Mouse (Mus musculus) activated CD4-positive, CD25-positive, alpha-beta regulatory T cell, adult 4 months (primary cell): Measurements from ENCODE around the gene Gprc6a. TPM values are rescaled to one million over a fixed set of nuclear protein-coding genes. Genes with fewer than 3 reads are reported as not detected.

Experiments used
- ATAC-seq: one replicate; pipeline ENCODE4 v1.8.0; 2017
- polyA plus RNA-seq, 2 experiments: library from polyadenylated mRNA; unstranded; fragments of 100-300 nt; shearing (Covaris generic); gene quantifications; one replicate each; pipeline ENCODE4 v1.2.1; 2017

Gprc6a gene
- not detected for polyA plus RNA-seq

DNA sequence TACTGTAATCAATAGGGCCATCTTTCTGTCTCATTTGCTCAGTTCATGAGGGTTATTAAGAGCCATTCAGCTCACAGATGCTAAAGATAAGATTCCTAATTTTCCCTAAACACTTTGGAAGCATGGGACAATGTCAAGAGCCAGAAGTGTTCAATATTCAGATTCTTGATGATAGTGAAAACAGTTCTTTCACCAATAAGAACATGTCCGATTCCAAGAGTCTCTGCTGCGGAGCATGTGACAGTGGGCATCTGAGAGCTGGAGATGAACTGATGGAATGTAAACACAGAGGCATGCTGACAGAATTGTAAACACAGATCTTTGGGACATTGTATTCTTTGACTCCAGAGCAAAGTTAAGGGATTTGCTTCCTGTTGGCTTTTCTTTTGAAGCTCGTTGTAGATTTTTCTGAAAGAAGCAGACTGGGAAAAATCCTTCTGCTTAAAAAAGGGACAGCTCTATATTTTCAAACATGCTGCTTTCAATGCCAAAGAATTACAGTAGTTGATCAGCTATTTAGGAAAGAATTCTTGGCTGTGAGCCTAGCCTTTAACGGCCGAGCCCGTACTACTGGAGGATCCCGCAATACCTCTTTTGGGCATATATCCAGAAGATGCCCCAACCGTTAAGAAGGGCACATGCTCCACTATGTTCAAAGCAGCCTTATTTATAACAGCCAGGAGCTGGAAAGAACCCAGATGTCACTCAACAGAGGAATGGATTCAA, at the start of gene Gprc6a:
Gene Gprc6a, minus strand, starts transcription at position 51 of the 726 bp plus-strand sequence.
- no peak for ATAC-seq

DNA sequence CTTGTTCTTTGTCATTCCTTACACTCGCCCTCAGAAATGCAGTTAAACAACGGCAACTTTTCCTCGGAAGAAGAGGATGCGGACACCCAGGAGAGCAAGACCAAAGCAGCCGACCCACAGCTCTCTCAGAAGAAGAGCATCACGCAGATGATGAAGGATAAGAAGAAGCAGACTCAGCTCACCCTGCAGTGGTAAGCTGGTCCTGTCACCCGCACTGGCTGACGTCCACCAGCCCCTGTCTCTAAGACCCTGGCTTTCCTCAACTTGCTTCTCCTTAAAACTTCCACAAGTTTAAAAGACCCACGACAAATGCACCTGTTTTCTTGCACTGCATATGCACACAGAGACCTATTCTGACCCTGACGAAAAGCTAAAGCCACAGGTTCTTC, 47.0 kb upstream of the Gprc6a start:
- ATAC-seq = no peak

DNA sequence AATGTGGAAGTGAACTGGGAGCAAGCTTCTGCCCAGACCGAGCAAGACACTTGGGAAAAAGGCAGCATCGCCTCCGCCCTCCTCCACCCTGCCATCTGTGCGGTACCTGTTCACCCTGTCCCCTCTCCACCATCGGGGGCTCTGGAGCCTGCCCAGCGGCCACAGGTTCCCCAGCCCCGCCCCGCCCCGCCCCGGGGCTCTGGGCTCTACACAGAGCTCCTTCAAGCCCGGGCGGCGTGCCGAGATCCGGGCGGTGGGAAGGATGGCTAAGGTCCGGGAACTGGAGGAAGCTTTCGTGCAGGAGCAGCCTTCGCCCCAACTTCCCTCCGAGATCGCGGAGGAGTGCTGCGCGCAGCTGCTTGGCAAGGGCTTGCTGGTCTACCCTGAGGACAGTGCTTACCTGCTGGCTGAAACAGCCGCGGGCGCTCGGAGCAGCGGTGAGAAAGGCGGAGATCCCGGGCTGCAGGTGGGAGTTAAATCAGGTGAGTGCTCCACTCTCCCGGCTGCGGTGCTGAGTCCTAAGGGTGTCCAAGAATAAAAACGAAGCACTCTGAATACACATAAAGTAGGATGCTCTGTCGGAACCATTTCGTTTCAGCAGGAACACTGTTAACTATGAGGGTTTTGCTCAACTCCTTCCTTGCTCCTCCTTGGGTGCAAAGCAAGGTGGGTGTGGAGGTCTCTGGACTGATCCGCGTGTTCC, 46.4 kb upstream of the Gprc6a start, which contains the start of gene Rfx6:
Gene Rfx6, plus strand, starts transcription at position 209 of the 703 bp plus-strand sequence.
- no peak for ATAC-seq

DNA sequence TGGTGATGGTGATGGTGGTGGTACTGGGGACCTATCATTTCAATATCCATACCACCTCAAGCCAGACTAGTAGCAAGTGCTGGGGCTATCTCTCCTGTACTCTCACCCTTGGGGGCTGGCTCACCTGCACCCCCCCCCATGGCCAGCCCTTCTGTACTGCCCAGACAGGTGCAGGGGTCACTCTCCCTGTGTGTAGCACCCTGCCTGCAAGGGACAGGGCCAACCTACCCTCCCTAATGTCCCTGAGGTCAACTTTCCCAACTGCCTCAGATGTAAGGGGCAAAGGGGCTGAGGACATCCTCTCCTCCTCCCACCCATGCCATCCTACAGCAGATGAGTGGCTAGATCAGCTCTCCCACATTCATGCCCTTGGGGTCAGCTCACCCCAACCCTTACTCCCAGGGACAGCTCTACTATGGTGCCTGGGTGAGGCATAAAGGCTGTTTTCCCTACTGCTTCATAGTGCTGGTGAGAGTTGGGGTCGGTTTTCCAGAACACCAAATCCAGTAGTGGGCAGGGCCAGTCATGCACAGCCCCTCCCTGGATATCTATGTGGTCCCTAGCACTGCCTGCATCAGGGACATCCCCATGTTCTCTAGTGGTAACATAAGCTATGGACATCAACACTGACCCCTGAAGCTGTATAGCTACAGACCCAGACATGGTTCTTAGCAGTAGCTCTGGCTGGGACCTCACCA, 41.0 kb upstream of the Gprc6a start:
- no peak for ATAC-seq

DNA sequence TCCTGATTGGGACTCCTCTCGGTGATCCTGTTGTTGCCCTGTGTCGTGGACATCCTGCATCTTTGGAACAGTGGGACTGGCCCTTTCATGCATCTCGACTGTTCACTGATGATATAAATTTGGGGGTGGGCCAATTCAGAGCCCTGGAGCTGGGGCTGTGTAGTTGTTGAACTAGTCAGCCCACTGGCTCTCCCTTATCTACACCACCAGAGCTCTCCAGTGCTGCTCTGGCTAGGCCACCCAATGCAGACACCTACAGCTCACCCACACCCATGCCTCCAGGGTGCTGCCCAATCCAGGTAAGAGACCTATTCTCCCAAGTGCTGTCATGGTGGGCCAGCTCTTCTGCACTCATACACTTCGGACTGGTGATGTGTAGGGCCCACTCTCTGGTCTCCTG, 40.3 kb upstream of the Gprc6a start:
- no peak for ATAC-seq

DNA sequence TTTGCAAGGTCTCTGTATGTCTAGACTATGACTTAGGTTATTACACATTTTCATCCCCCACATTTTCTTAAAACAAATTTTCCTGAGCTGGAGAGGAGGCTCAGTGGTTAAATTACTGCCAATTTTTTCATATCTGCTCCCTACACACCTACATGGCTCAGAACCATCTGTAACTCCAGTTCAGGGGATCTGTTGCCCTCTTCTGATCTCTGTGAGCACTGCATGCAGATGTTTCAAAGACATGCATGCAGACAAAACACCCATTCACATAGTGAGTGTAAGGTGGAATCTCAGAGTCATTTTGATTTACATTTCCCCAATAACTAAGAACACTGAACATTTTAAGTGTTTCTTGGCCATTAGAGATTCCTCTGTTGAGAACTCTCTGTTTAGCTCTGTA, 38.1 kb upstream of the Gprc6a start:
- no peak for ATAC-seq

DNA sequence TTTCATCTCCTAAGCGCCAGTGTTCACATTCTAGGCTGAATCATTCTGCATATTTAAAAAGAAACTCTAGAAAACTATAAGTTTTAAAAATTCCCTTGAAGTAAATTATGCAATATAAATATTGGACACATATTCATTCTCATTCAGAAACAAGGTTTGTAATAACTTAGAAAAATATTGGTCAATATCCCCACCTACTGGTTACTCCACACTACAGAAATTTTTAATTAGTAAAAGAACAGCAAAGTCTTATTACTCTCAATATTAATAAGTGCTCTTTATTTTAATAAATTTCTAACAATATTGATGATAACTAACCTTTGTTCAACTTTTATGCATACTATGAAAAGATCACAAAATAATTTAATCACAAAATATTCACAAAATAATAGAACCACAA, 26.1 kb upstream of the Gprc6a start:
- no peak for ATAC-seq

DNA sequence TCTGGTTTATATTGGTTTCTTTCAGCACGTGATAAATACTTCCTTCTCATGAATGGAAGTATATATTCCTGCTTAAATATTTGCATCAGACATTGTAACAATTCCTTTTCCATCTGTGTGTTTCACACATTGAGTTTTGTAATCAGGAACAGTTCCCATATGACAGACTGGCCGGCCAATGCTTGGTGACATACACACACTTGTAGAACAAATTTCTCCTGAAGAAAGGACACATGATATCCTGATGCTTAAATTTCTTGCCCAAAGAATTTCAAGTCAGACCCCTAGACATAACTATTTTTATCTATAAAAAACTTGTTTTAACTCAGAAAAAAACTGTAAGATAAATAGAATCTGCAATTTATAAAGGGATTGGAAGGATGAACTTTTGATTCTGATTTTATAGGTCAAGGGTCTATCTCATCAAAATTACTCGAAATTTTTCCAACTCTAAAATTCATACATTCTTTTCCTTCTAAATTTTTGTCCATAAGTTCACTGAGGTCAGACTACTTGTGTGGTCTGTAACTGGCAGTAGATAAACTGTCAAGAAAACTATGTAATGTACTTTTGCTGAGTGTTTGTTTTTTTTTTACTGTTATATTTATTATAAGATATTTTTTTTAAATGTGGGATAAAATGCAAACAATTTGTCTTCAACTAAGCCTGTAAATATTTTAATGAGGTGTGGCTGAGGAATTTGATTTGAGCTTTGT, 18.4 kb upstream of the Gprc6a start:
- no peak for ATAC-seq

DNA sequence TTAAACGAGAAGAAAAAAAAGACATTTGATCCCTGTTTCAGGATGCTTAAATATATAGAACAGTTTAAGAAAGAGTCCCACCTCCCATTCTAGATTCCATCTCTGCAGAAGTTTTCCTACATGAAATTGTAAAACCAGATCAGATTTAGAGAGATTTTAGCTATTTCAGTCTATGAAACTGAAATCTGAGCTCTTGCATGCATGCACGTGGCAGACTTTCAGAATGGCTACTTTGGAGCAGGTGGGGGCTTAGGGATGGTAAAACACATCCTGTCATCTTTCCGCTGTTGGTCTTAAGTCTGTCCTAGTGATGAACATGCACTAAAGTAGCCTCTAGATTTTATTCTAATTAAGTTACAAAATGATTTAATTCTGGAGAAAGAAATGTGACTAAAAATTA, 10.1 kb downstream of the Gprc6a start:
- ATAC-seq = no peak

DNA sequence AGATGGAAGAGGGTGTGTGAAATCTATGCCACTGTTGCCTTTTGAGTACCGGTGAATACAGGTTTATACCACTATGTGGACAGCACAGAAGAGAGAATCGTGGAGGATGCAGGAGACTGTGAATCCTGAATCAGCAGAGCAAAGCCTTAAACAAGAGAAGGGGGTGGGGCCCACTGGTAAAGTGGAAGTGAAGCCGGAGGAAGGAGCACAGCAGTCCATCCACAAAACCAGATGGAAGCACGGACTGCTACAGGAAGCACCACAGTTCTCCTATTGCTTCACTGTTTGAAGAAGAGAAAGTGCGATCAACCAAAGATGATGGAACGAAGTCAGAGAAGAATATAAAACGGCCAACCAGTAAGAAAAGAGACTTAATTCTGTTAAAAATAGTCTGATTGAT, 11.1 kb downstream of the Gprc6a start:
- ATAC-seq = no peak

DNA sequence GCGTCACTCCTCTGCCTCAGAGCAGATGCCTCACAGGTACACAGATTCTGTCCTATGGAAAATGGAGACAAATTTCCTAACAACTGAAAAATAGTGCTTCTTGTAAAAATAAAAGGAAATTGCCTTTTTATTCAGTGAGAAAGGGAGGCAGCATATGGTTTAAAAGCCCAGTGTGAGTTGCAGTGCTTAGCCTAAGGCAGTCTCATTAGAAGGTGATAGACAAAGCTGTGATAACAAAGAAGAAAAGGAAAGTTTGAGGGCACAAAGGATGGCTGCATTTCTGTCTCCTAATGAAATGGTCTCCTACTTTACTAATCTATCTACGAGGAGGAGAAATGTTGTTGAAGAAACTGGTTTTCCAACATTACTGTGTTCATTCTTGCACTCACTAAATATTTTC, 12.7 kb downstream of the Gprc6a start:
- no peak for ATAC-seq

DNA sequence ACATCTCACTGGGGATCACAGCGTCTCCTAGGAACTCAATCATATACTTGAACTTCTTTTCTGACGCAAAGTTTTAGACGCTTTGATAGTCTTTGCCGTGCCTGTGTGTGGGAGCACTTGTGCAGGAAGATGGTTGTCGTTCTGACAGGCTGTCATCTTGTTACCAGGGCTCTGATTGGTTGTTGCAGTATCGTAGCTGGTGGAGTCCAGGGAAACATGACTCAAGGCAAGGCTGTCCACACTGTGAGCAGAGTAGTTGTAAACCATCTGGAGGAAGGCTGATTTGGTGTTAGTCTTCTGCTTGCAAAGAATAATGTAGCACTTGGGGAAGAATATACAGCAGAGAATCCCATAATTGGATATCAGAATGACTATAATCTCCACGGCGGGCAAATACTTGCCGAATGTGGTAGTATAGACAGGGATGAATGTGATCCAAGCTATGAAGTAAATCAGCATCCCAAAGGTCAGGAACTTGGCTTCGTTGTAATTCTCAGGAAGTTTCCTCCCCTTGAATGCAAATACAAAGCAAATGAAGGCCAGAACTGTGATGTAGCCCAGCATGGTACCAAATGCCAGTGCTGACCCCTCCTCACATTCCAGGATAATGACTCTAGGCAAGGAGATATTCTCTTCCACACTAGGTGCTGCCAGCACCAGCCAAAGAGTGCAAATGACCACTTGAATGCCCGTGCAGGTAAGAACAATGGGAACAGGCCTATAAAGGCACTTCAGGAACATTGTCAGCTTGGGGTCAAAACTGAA, 16.3 kb downstream of the Gprc6a start:
- no peak for ATAC-seq

DNA sequence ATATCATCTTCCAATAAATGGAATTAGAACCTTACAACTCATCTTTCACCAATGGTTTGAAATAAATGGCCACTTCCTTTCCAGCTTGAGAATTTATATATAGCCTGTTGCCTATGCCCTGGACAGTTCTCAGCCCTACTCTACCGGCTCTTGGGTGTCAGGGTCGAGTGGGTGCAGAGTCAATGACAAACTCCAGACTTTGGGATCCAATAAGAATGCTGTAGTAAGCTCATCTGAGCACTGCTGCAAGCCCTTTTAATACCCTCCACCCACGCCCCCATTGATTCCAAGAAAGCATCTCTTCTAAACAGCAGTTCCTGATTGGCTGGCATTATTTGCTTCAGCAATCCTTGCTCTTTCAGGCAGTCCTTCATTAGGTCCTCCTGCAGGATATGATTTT, 17.8 kb downstream of the Gprc6a start:
- ATAC-seq = no peak

DNA sequence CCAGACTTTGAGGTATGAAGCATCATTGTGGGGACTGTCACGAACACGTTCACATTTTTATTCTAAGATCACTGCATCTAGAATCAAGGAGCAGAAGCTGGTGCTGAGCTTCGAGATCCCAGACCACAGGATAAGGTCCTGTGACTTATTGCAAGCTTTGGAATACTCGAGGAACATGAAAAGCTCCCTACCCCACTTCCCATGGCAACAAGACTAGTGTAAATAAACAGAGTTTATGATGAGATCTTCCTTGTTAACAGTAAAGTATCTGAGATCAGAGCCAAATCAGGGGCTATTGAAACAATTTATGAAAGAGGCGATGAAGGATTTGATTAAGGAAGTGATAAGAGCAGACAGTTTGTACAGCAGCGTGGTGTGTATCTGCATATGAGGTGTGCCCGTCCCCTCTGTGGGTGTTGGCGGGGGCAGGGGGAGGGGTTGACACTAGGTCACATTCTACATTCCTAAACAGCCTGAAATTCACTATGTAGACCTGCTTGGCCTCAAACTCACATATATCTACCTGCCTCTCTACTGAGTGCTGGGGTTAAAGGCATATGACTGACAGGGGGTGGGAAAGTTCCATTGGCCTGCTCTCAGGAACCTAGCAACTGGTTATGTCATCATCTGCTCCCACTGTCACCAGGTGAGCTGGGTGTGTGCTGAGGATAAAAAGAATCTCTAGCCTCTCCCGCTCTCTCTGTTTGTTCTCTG, 19.1 kb downstream of the Gprc6a start:
- no peak for ATAC-seq

DNA sequence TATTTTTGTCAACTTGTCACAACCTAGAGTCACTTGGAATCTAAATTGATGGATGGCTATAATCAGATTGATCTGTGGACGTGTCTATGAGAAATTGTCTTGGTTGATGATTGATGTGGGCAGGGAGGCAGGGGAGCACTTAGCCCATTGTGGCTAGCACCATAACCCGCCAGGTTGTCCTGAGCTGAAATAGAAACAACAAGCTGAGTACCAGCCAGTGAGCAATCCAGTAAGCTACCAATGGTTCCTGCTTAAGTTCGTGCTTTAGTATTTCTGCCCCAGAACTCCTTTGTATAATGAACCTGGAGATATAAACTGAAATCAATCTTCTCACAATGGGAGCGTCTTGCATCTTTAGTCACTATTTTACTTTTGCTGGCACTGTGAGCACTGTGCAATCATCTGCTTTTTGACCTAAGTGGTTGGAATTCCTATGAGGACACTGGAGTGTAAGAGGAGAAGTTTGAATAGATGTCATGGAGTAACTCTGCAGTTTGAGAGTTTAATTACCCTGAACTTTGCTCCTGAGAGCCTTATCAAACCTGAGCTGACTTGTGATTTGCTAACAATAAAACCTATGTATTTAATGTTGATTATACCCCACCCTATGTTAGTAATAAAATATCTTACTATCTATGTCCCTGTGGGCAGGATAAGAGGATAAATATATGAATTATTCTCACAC, 21.4 kb downstream of the Gprc6a start:
- ATAC-seq = no peak

DNA sequence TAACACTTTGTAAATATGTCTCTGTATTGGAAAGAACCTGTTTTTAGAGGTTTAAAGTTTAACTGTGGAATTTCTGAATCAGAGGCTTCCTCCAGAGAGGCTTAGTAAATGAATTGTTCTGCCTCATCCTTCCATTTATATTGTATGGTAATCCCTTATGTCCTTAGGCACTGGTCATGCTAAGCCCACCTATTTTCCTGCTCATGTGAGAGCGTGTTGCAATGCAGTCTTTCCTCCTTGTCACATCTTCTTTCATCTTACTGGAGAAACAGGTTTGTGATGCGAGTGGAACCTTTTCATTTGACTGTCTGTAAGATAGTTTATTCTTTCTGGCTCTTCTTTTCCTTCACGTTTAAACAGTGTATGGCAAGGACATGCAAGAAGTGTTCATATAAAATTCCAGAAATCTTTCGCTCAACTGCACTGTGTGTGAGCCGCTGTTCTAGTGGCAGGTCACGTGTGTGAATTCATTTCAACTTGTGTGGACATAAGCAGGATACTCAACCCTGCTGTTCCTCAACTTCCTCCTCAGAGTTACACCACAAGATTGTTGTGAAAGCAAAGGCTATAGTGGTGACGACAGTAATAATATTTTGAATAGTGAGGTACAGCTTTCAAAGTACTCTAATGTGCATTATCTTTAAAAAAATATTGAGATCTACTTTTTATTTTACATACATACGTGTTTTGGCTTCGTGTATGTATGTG, 34.2 kb downstream of the Gprc6a start:
- no peak for ATAC-seq

DNA sequence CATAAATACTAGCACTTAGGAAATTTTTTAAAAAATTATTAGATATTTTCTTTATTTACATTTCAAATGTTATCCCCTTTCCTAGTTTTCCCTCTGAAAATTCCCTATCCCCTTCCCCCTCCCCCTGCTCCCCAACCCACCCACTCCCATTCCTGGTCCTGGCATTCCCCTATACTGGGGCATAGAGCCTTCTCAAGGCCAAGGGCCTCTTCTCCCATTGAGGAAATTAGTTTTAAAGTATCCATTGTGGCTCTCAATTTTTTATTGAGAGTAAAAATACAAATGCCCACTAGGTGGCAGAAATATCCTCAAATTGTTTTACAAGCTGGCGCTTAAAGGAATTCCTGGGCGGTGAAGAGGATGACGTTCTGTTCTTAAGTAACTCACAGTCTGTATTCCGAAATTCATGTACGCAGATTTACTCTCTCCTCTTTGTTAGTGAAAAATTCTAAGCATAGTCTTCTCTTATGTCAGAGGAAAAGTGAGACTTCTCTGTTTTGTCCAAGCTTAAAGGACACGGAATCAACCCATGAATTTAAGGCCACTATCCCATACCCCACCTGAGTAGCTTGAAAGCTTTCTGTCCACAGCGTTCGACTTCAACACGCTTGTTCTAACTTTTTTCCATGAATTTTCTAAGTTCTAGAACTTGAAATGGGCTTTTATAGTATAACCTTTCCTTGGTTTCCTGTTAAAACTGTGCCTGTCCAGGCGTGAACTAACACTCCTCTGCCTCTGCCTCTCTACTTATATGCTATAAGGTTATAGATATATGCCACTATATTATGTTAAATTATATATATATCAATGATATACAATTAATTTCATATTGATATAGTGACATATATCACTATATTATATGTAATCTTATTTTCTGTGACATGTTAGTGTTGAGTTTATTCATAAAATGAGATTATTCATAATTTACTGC, 36.0 kb downstream of the Gprc6a start:
- no peak for ATAC-seq

DNA sequence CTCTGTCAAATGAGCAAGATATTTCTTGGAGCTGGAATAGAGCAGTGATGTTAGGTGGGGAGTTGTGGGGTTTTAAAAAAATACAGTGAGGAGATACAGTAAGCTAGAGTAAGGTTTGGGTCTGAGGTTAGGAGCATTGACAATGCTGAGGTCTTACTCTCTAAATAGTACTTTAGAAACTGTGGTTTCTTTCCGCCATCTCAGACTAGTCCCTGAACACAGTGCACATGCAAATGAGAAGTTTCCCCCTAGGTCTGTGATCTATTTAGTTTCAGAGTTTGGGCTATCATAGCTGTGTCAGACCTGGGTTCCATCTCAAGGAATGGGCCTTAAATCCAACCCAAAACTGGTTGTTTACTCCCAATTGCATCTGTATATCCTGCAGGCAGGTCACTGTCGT, 39.7 kb downstream of the Gprc6a start:
- ATAC-seq = no peak

DNA sequence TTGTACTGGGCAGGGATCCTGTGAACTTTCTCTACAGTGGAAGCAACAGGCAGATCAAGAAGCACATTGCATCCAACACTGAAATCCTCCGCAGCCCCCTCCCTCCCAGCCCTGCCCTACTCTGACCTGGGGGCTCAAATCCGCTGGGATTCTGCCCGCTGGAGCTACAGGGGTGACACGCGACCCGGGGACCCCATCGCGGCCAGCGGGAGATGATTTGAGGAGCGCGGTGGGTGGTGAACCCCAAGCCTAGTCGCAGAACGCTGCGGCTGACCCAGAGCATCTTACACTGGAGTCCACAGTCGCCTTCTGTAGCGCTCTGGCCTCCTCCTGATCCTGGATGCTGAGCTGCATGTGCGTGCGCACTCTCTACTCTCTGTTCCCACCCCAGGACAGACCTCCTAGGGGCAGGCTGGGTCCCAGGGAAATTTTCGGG, 41.1 kb downstream of the Gprc6a start, which contains the start of gene Fam162b:
Gene Fam162b, minus strand, starts transcription at position 379 of the 436 bp plus-strand sequence.
- no peak for ATAC-seq
